Comparison of ENCODE assay signal across 18 mouse cellular contexts in genomic region chr5:93115854-93116253, GRCm38 (mm10). TPM values are rescaled to one million over a fixed set of nuclear protein-coding genes. Genes with fewer than 3 reads are reported as not detected.
DNase-seq lines count a peak whose midpoint lies in the region; ATAC-seq and TF ChIP-seq lines count a peak whose summit lies in the region.
"Had no signal": no experiment of that assay in that cellular context is flagged by ENCODE, and none has a peak within 500 bp of the region (broad histone marks: within the 10 kb centered on the region; RNA-seq: fewer than 3 reads in every experiment).

No protein-coding gene starts in this region.

- H3K4me1 ChIP-seq in forebrain, embryonic 16.5 days (replicated peaks; ENCODE audit: control insufficient read depth, insufficient read depth, low read length): peaks cover 12% of the 10 kb centered on the region
- peaks cover 13% of the 10 kb centered on the region; the same call in 1 of the 2 replicates for H3K4me1 ChIP-seq in forebrain, embryonic 12.5 days
- H3K4me1 ChIP-seq in kidney, adult 2 months (ENCODE audit: control insufficient read depth, insufficient read depth, low read length): peaks cover 6% of the 10 kb centered on the region; the same call in 1 of the 2 replicates
- H3K4me1 ChIP-seq in megakaryocyte, embryonic 14.5 days: peaks cover 93% of the 10 kb centered on the region
- peaks cover 45% of the 10 kb centered on the region for H3K4me1 ChIP-seq in embryonic facial prominence, embryonic 15.5 days

- DNase-seq in kidney, adult 2 months: peak; percentile 44
- no peak for DNase-seq in kidney, postnatal 14 days
- DNase-seq in lung, adult 18-20 months: no peak
- DNase-seq: cerebellum, postnatal 10 days; gastrocnemius, postnatal 25 days; layer of hippocampus, postnatal 36 days; retina, postnatal 1 day; right cerebral cortex, postnatal 4 days had no signal

- no peak overlapping the region for H3K4me3 ChIP-seq in forebrain, embryonic 16.5 days (replicated peaks; ENCODE audit: low read length)
- H3K4me3 ChIP-seq in forebrain, embryonic 12.5 days (replicated peaks): no peak overlapping the region
- H3K4me3 ChIP-seq in kidney, adult 2 months (ENCODE audit: insufficient read depth, low read depth, low read length): no peak overlapping the region
- peak overlapping the region; percentile 47 for H3K4me3 ChIP-seq in megakaryocyte, embryonic 14.5 days (replicated peaks)
- H3K4me3 ChIP-seq in embryonic facial prominence, embryonic 15.5 days (replicated peaks): no peak overlapping the region
- H3K4me3 ChIP-seq: hindbrain, embryonic 15.5 days had no signal

- no peaks in the 10 kb centered on the region for H3K27me3 ChIP-seq in forebrain, embryonic 16.5 days (replicated peaks; ENCODE audit: control insufficient read depth, insufficient read depth, low read length)
- H3K27me3 ChIP-seq in forebrain, embryonic 12.5 days: no peaks in the 10 kb centered on the region
- H3K27me3 ChIP-seq in kidney, adult 2 months (replicated peaks; ENCODE audit: control insufficient read depth, insufficient read depth, low read length): no peaks in the 10 kb centered on the region
- H3K27me3 ChIP-seq in megakaryocyte, embryonic 14.5 days (replicated peaks): no peaks in the 10 kb centered on the region
- H3K27me3 ChIP-seq in embryonic facial prominence, embryonic 15.5 days: no peaks in the 10 kb centered on the region
- H3K27me3 ChIP-seq: CH12.LX; hindbrain, embryonic 15.5 days had no signal

- H3K9ac ChIP-seq in forebrain, embryonic 16.5 days (replicated peaks; ENCODE audit: low read depth, low read length): no peak overlapping the region
- H3K9ac ChIP-seq in forebrain, embryonic 12.5 days: no peak overlapping the region
- H3K9ac ChIP-seq in embryonic facial prominence, embryonic 15.5 days: no peak overlapping the region
- H3K9ac ChIP-seq: hindbrain, embryonic 15.5 days; liver, embryonic 14.5 days had no signal

- no peak overlapping the region for H3K27ac ChIP-seq in forebrain, embryonic 16.5 days (ENCODE audit: low read length)
- H3K27ac ChIP-seq in forebrain, embryonic 12.5 days: no peak overlapping the region
- peak overlapping the region; percentile 88 for H3K27ac ChIP-seq in kidney, adult 2 months (ENCODE audit: insufficient read depth, low read depth, low read length)
- H3K27ac ChIP-seq in embryonic facial prominence, embryonic 15.5 days (replicated peaks): peak overlapping the region; percentile 77
- H3K27ac ChIP-seq: hindbrain, embryonic 15.5 days; liver, embryonic 14.5 days had no signal

- no peak for TF ChIP-seq POLR2A in kidney, adult 2 months (IDR thresholded peaks at IDR 0.05; ENCODE audit: low read depth, low read length)

- no peak for TF ChIP-seq CTCF in kidney, adult 2 months (conservative IDR thresholded peaks at IDR 0.05; ENCODE audit: insufficient read depth, insufficient read length, low read depth, low read length)

- H3K36me3 ChIP-seq in forebrain, embryonic 16.5 days (ENCODE audit: control insufficient read depth, insufficient read depth): no peaks in the 10 kb centered on the region
- peaks cover 7% of the 10 kb centered on the region; the same call in 1 of the 2 replicates for H3K36me3 ChIP-seq in forebrain, embryonic 12.5 days (replicated peaks)
- no peaks in the 10 kb centered on the region for H3K36me3 ChIP-seq in kidney, adult 2 months (ENCODE audit: control insufficient read depth, insufficient read depth, low read length)
- H3K36me3 ChIP-seq in megakaryocyte, embryonic 14.5 days (replicated peaks; ENCODE audit: low read length): peaks cover 90% of the 10 kb centered on the region
- H3K36me3 ChIP-seq in embryonic facial prominence, embryonic 15.5 days: no peaks in the 10 kb centered on the region
- H3K36me3 ChIP-seq: hindbrain, embryonic 15.5 days had no signal

- H3K9me3 ChIP-seq in forebrain, embryonic 16.5 days (ENCODE audit: control insufficient read depth, low read length): no peaks in the 10 kb centered on the region
- H3K9me3 ChIP-seq in forebrain, embryonic 12.5 days: no peaks in the 10 kb centered on the region
- no peaks in the 10 kb centered on the region for H3K9me3 ChIP-seq in megakaryocyte, embryonic 14.5 days
- H3K9me3 ChIP-seq in embryonic facial prominence, embryonic 15.5 days (replicated peaks): no peaks in the 10 kb centered on the region
- H3K9me3 ChIP-seq: hindbrain, embryonic 15.5 days had no signal

- 73% methylated on average over 13 of the region's 13 CpGs for WGBS in forebrain, embryonic 16.5 days
- WGBS in forebrain, embryonic 12.5 days: 84% methylated on average over 13 of the region's 13 CpGs
- 58% methylated on average over 13 of the region's 13 CpGs for WGBS in kidney, adult 2 months
- whole genome bisulfite sequencing in embryonic facial prominence, embryonic 15.5 days: 74% methylated on average over 13 of the region's 13 CpGs

- 0 out of 2 replicates have a peak, but pooled peaks have one; percentile 26 for ATAC-seq in forebrain, embryonic 16.5 days
- no peak for ATAC-seq in forebrain, embryonic 12.5 days (ENCODE audit: low FRiP score)
- ATAC-seq in megakaryocyte, adult 5-6 weeks (ENCODE audit: poor library complexity, severe bottlenecking): no peak
- no peak for ATAC-seq in embryonic facial prominence, embryonic 15.5 days (ENCODE audit: insufficient number of reproducible peaks, low FRiP score, low TSS enrichment, low read depth)
- ATAC-seq: intestine, embryonic 16.5 days; lung, postnatal 0 days had no signal

- no peak overlapping the region for H3K4me2 ChIP-seq in forebrain, embryonic 16.5 days (ENCODE audit: low read length)
- H3K4me2 ChIP-seq in forebrain, embryonic 12.5 days: no peak overlapping the region
- H3K4me2 ChIP-seq in embryonic facial prominence, embryonic 15.5 days (replicated peaks): no peak overlapping the region
- H3K4me2 ChIP-seq: hindbrain, embryonic 15.5 days had no signal

RNA-seq across cellular contexts. Expression of gene Sept11, which starts 22.6 kb away (rescaled TPM):
- polyA plus RNA-seq in forebrain, embryonic 16.5 days (2015; fragmentation: Nextera tagmentation; extraction: Ambion mirVana): 175 and 198 TPM in 2 replicates
- 302 and 335 TPM in 2 replicates for polyA plus RNA-seq in forebrain, embryonic 12.5 days (2016; fragmentation: Nextera tagmentation; extraction: Ambion mirVana)
- 46.0 and 50.7 TPM in 2 replicates for polyA plus RNA-seq in kidney, adult 2 months (2012; rRNA removed)
- polyA plus RNA-seq in megakaryocyte, embryonic 14.5 days (2012; ENCODE audit: insufficient read depth, low replicate concordance): 8.9 and 29.8 TPM in 2 replicates
- total RNA-seq in megakaryocyte, adult 5-6 weeks (2015): 70.4 and 82.5 TPM in 2 replicates
- total RNA-seq in megakaryocyte, adult 5-6 weeks (2017): 83.3 and 87.4 TPM in 2 replicates
- 195 and 200 TPM in 2 replicates for polyA plus RNA-seq in embryonic facial prominence, embryonic 15.5 days (2015; fragmentation: Nextera tagmentation; extraction: Ambion mirVana)

Comparison
In these comparisons a context has a peak if more than half of its experiments do, and no peak if none do; other contexts are left out.
1. H3K27ac ChIP-seq: peak in kidney, adult 2 months (single experiment) and embryonic facial prominence, embryonic 15.5 days (single experiment); none in forebrain, embryonic 16.5 days (single experiment) and forebrain, embryonic 12.5 days (single experiment).